Mouse (Mus musculus): ENCODE data around the gene Gng13. TPM values are rescaled to one million over a fixed set of nuclear protein-coding genes. Genes with fewer than 3 reads are reported as not detected.

Gng13 gene
- polyA plus RNA-seq, 1 experiment, result 0.44 TPM

DNA sequence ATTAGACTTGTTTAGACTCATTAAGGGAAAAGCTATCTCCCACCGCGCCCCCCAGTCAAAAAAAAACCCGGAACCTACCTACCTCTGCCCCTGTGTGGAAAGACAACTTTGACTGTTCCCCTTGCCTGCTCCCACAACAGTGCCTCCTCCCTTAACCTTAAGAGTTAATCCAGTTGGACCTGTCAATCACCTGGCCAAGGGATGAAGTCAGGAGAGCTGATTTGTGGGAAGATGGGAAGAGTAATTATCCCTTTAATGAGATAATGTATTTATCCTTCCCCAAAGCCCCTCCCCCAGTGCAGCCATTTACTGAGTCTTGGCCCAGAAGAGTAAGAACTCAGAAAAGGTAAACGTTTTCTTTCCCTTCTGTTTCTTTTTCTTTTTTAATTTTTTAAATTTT lies 28.0 kb upstream of the Gng13 start:
- no peaks in the 10 kb centered on the region for H3K4me1 ChIP-seq (ENCODE audit: control insufficient read depth, insufficient read depth, low read length)
- no peaks in the 10 kb centered on the region for H3K27me3 ChIP-seq (ENCODE audit: control insufficient read depth, insufficient read depth, low read length)
- H3K36me3 ChIP-seq (ENCODE audit: control insufficient read depth, insufficient read depth, low read length), result no peaks in the 10 kb centered on the region
- H3K27ac ChIP-seq (ENCODE audit: control insufficient read depth, insufficient read depth, low read depth, low read length), result no peak overlapping the region
- H3K4me3 ChIP-seq (ENCODE audit: control insufficient read depth, low read depth, low read length), result no peak overlapping the region
- TF ChIP-seq CTCF (IDR thresholded peaks at IDR 0.05; ENCODE audit: control insufficient read depth, insufficient read depth, insufficient replicate concordance, low read depth, low read length), result no peak
- no peak for TF ChIP-seq POLR2A (IDR thresholded peaks at IDR 0.05; ENCODE audit: control insufficient read depth, low read depth, low read length)

GRCm38 (mm10) chr17:25696263-25696662 lies 20.7 kb upstream of the Gng13 start:
- Histone ChIP-seq H3K4me3 (ENCODE audit: control insufficient read depth, low read depth, low read length) (no peak overlapping the region), H3K4me1 (ENCODE audit: control insufficient read depth, insufficient read depth, low read length) (no peaks in the 10 kb centered on the region), H3K27me3 (ENCODE audit: control insufficient read depth, insufficient read depth, low read length) (no peaks in the 10 kb centered on the region), H3K27ac (ENCODE audit: control insufficient read depth, insufficient read depth, low read depth, low read length) (no peak overlapping the region), H3K36me3 (ENCODE audit: control insufficient read depth, insufficient read depth, low read length) (no peaks in the 10 kb centered on the region)
- no peak for TF ChIP-seq POLR2A (IDR thresholded peaks at IDR 0.05; ENCODE audit: control insufficient read depth, low read depth, low read length)
- no peak for TF ChIP-seq CTCF (IDR thresholded peaks at IDR 0.05; ENCODE audit: control insufficient read depth, insufficient read depth, insufficient replicate concordance, low read depth, low read length)

DNA sequence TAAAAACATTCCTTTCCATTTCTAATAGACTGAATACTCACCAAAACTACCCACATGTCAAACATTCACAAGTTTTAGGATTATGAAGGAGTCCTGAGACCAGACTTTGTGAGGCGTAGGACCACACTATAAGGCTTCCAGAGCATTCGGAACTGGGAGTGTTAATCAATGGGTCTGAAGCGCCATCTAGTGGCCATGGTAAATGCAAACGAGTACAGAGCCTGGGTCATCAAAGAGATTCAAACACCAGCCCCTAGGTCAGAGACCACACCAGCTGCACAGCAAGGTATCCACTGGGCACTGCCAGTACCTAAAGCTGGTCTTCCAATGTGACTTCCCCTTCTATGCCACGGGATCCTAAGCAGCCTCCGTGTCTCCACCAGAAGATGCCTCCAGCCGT lies 18.5 kb upstream of the Gng13 start:
- Histone ChIP-seq H3K27ac (ENCODE audit: control insufficient read depth, insufficient read depth, low read depth, low read length) (no peak overlapping the region), H3K27me3 (ENCODE audit: control insufficient read depth, insufficient read depth, low read length) (no peaks in the 10 kb centered on the region), H3K36me3 (ENCODE audit: control insufficient read depth, insufficient read depth, low read length) (no peaks in the 10 kb centered on the region), H3K4me3 (ENCODE audit: control insufficient read depth, low read depth, low read length) (no peak overlapping the region), H3K4me1 (ENCODE audit: control insufficient read depth, insufficient read depth, low read length) (no peaks in the 10 kb centered on the region)
- TF ChIP-seq CTCF (IDR thresholded peaks at IDR 0.05; ENCODE audit: control insufficient read depth, insufficient read depth, insufficient replicate concordance, low read depth, low read length) (peak; percentile 59; the same call in 1 of the 2 replicates), POLR2A (IDR thresholded peaks at IDR 0.05; ENCODE audit: control insufficient read depth, low read depth, low read length) (no peak)

DNA sequence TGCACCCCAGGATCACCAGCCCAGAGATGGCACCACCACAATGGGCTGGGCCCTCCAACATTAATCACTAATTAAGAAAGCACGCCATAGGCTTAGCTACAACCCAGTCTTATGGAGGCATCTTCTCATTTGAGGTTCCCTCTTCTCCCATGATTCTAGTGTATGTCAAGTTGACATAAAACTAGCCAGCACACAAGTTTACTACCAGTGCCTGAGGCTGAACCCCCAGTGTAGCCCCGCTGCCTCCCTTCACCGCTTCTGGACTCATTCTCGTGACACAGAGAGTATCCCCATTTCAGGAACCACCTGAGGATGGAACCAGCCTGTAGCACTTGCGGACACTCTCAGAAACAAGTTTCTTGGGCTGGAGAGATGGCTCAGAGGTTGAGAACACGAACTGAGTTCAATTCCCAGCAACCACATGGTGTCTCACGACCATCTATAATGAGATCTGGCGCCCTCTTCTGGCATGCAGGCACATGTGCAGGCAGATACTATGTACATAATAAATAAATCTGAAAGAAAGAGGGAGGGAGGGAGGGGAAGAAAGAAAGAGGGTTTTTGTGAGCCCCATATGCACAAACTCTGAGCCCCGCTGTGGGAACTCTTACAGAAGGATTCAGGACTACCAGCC lies 16.0 kb upstream of the Gng13 start:
- Histone ChIP-seq H3K4me3 (ENCODE audit: control insufficient read depth, low read depth, low read length) (no peak overlapping the region), H3K27me3 (ENCODE audit: control insufficient read depth, insufficient read depth, low read length) (no peaks in the 10 kb centered on the region), H3K36me3 (ENCODE audit: control insufficient read depth, insufficient read depth, low read length) (no peaks in the 10 kb centered on the region), H3K27ac (ENCODE audit: control insufficient read depth, insufficient read depth, low read depth, low read length) (no peak overlapping the region), H3K4me1 (ENCODE audit: control insufficient read depth, insufficient read depth, low read length) (no peaks in the 10 kb centered on the region)
- TF ChIP-seq POLR2A (IDR thresholded peaks at IDR 0.05; ENCODE audit: control insufficient read depth, low read depth, low read length), result no peak
- peak; percentile 47; the same call in 1 of the 2 replicates for TF ChIP-seq CTCF (IDR thresholded peaks at IDR 0.05; ENCODE audit: control insufficient read depth, insufficient read depth, insufficient replicate concordance, low read depth, low read length)

DNA sequence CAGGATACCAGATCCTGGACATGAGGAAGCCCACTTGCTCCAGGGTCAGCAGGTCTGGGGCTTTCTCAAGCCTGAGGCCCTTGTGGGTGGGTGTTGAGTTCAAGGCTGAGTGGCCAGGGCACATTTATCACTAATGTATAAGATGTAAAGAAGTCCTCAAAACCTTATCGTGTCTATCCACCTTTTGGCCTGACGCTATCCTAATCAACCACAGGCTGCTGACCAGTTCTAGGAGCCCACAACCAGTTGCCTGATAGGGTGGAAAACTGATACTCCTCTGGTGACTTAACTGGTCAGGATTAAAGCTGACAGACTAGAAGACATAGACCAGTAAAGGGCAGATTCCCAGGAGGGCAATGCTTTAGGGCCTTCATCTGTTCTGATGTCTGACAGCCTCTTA lies 7.0 kb upstream of the Gng13 start:
- Histone ChIP-seq H3K4me1 (ENCODE audit: control insufficient read depth, insufficient read depth, low read length) (no peaks in the 10 kb centered on the region), H3K27me3 (ENCODE audit: control insufficient read depth, insufficient read depth, low read length) (no peaks in the 10 kb centered on the region), H3K36me3 (ENCODE audit: control insufficient read depth, insufficient read depth, low read length) (no peaks in the 10 kb centered on the region), H3K4me3 (ENCODE audit: control insufficient read depth, low read depth, low read length) (no peak overlapping the region), H3K27ac (ENCODE audit: control insufficient read depth, insufficient read depth, low read depth, low read length) (no peak overlapping the region)
- TF ChIP-seq POLR2A (IDR thresholded peaks at IDR 0.05; ENCODE audit: control insufficient read depth, low read depth, low read length) (no peak), CTCF (IDR thresholded peaks at IDR 0.05; ENCODE audit: control insufficient read depth, insufficient read depth, insufficient replicate concordance, low read depth, low read length) (no peak)

GRCm38 (mm10) chr17:25711136-25711535 lies 5.8 kb upstream of the Gng13 start:
- no peaks in the 10 kb centered on the region for H3K36me3 ChIP-seq (ENCODE audit: control insufficient read depth, insufficient read depth, low read length)
- no peak overlapping the region for H3K4me3 ChIP-seq (ENCODE audit: control insufficient read depth, low read depth, low read length)
- no peaks in the 10 kb centered on the region for H3K4me1 ChIP-seq (ENCODE audit: control insufficient read depth, insufficient read depth, low read length)
- H3K27me3 ChIP-seq (ENCODE audit: control insufficient read depth, insufficient read depth, low read length), result no peaks in the 10 kb centered on the region
- no peak overlapping the region for H3K27ac ChIP-seq (ENCODE audit: control insufficient read depth, insufficient read depth, low read depth, low read length)
- TF ChIP-seq POLR2A (IDR thresholded peaks at IDR 0.05; ENCODE audit: control insufficient read depth, low read depth, low read length), result no peak

DNA sequence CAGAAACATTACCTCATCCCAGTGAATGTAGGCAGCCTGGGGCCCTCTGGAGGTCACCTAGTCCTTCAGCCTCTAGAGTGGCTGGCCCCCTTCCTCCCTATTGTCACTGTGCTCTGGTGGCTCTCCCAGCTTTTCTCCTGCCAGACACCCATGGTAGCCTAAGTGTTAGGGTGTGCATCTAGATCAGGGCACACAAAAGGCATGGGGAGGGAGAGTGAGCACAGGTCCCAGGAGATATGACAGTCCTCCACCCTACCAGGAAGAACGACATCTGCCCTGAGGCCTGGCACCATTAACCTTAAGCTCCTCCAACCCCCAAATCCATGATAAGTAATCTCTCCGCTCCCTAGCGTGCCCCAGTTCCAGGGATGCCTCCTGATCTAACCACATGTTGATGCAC lies 1.3 kb upstream of the Gng13 start:
- TF ChIP-seq POLR2A (IDR thresholded peaks at IDR 0.05; ENCODE audit: control insufficient read depth, low read depth, low read length) (no peak), CTCF (IDR thresholded peaks at IDR 0.05; ENCODE audit: control insufficient read depth, insufficient read depth, insufficient replicate concordance, low read depth, low read length) (no peak)
- Histone ChIP-seq H3K27ac (ENCODE audit: control insufficient read depth, insufficient read depth, low read depth, low read length) (no peak overlapping the region), H3K27me3 (ENCODE audit: control insufficient read depth, insufficient read depth, low read length) (no peaks in the 10 kb centered on the region), H3K4me3 (ENCODE audit: control insufficient read depth, low read depth, low read length) (no peak overlapping the region), H3K36me3 (ENCODE audit: control insufficient read depth, insufficient read depth, low read length) (no peaks in the 10 kb centered on the region), H3K4me1 (ENCODE audit: control insufficient read depth, insufficient read depth, low read length) (peaks cover 8% of the 10 kb centered on the region)

DNA sequence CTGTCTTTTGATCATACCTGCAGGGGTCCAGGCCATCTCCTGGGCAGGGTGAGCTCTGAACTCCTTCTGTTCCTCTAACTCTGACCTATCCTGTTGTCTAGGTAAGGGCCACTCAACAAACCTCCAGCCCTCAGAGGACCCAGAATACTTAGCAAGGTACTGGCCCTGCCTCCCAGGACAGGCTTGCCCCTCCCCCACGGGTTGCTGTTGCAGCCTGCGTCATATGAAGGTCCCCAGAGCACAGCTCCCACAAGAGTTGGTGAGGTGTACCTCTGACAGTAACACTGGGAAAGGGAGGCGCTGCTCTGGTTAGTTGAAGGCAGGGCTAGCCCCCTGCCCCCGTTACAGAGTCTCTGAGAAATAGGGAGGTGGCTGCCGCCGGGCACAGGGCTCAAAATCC lies 841 bp upstream of the Gng13 start:
- no peak overlapping the region for H3K27ac ChIP-seq (ENCODE audit: control insufficient read depth, insufficient read depth, low read depth, low read length)
- H3K36me3 ChIP-seq (ENCODE audit: control insufficient read depth, insufficient read depth, low read length), result no peaks in the 10 kb centered on the region
- H3K4me3 ChIP-seq (ENCODE audit: control insufficient read depth, low read depth, low read length), result no peak overlapping the region
- H3K4me1 ChIP-seq (ENCODE audit: control insufficient read depth, insufficient read depth, low read length), result peaks cover 8% of the 10 kb centered on the region
- TF ChIP-seq CTCF (IDR thresholded peaks at IDR 0.05; ENCODE audit: control insufficient read depth, insufficient read depth, insufficient replicate concordance, low read depth, low read length), result no peak
- TF ChIP-seq POLR2A (IDR thresholded peaks at IDR 0.05; ENCODE audit: control insufficient read depth, low read depth, low read length), result no peak
- H3K27me3 ChIP-seq (ENCODE audit: control insufficient read depth, insufficient read depth, low read length), result no peaks in the 10 kb centered on the region

All from testis, adult 2 months (tissue).